Mouse (Mus musculus) midbrain, embryonic 14.5 days (tissue): ENCODE measurements around the gene Hira. TPM values are rescaled to one million over a fixed set of nuclear protein-coding genes. Genes with fewer than 3 reads are reported as not detected.
A peak's percentile ranks its signal among the peaks of the same experiment; 100 is the strongest.
"Not testable (repeated sequence)": the region's sequence is repeated elsewhere in the genome, so short reads cannot be mapped to it uniquely, and the experiment has no call there.

Experiments used
- ATAC-seq: fragments of 200-750 bp; cut with Nextera tagmentation; 2 replicates; pipeline ENCODE4 v1.8.0; 2017; ENCODE audit warnings: moderate number of reproducible peaks, moderate library complexity; ENCODE audit not compliant: low FRiP score, low TSS enrichment
- DNase-seq: peaks from one replicate; pipeline ENCODE4 v3.0.0-alpha.2; 2015
- H3K27ac ChIP-seq: fragments of 300-500 bp; sonication (generic); replicated peaks from 2 replicates; pipeline ENCODE4 v1.5.1; 2014; ENCODE audit warnings: mild to moderate bottlenecking, low read depth, low read length, moderate library complexity
- H3K27me3 ChIP-seq: fragments of 300-500 bp; sonication (generic); 2 replicates; pipeline ENCODE4 v1.6.1; 2014; ENCODE audit warnings: low read length, control low read depth, mixed read lengths; ENCODE audit not compliant: control insufficient read depth, insufficient read depth
- H3K36me3 ChIP-seq: fragments of 300-500 bp; sonication (generic); 2 replicates; pipeline ENCODE4 v1.6.1; 2014; ENCODE audit warnings: low read length, control low read depth; ENCODE audit not compliant: control insufficient read depth, insufficient read depth
- H3K4me1 ChIP-seq: fragments of 300-500 bp; sonication (generic); 2 replicates; pipeline ENCODE4 v1.6.1; 2014; ENCODE audit warnings: mild to moderate bottlenecking, antibody characterized with exemption, low read length, control low read depth; ENCODE audit not compliant: control insufficient read depth, insufficient read depth
- H3K4me2 ChIP-seq: fragments of 300-500 bp; sonication (generic); 2 replicates; pipeline ENCODE4 v1.6.1; 2014; ENCODE audit warnings: mild to moderate bottlenecking, low read length, moderate library complexity
- H3K4me3 ChIP-seq: fragments of 300-500 bp; sonication (generic); replicated peaks from 2 replicates; pipeline ENCODE4 v1.5.1; 2014; ENCODE audit warnings: low read depth, low read length
- H3K9ac ChIP-seq: fragments of 300-500 bp; sonication (generic); replicated peaks from 2 replicates; pipeline ENCODE4 v1.6.1; 2014; ENCODE audit warnings: mild to moderate bottlenecking, low read length, moderate library complexity
- H3K9me3 ChIP-seq: fragments of 300-500 bp; sonication (generic); 2 replicates; pipeline ENCODE4 v1.6.1; 2016; ENCODE audit warnings: low read length, control low read depth, mixed read lengths; ENCODE audit not compliant: control insufficient read depth
- WGBS: fragments of 180-500 bp; shearing (Covaris S2); extraction: QIAGEN DNeasy Blood & Tissue Kit; methylation state at CpG from one replicate; pipeline ENCODE4 v1.1.7; 2014; 5-methylcytosine and 5-hydroxymethylcytosine counted together
- polyA plus RNA-seq: library from polyadenylated mRNA; unstranded; fragments of >200 nt; fragmentation: Nextera tagmentation; extraction: Ambion mirVana; gene quantifications from 2 replicates; pipeline ENCODE4 v1.2.1, GENCODE M21; 2014

Gene Hira
- polyA plus RNA-seq, 1 experiment from 2014 or later: 23.4 TPM

DNA sequence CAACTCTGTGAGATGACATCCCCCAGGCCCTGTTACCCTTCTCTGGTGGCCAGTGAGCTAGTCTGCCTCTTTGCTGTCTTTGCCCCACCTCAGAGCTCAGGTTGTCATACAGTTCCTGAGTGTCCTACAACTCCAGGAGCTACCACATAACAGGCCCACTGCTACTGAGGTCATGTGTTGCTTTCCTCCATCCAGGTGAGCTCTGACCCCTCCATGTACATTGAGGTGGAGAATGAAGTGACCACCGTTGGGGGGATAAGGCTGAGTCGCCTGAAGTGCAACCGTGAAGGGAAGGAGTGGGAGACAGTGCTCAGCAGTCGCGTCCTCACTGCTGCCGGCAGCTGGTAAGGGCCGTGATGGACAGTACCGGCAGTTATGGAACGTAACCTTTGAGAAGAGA, 72.1 kb downstream of the Hira start:
- H3K4me3 ChIP-seq: no peak overlapping the region
- H3K9ac ChIP-seq: no peak overlapping the region
- H3K27me3 ChIP-seq: no peaks in the 10 kb centered on the region
- no peaks in the 10 kb centered on the region for H3K4me1 ChIP-seq
- ATAC-seq (no peak), DNase-seq (no peak)
- H3K9me3 ChIP-seq: no peaks in the 10 kb centered on the region
- H3K36me3 ChIP-seq: peaks cover 93% of the 10 kb centered on the region
- no peak overlapping the region for H3K4me2 ChIP-seq
- 96% methylated on average over 9 of the region's 9 CpGs for WGBS
- no peak overlapping the region for H3K27ac ChIP-seq

DNA sequence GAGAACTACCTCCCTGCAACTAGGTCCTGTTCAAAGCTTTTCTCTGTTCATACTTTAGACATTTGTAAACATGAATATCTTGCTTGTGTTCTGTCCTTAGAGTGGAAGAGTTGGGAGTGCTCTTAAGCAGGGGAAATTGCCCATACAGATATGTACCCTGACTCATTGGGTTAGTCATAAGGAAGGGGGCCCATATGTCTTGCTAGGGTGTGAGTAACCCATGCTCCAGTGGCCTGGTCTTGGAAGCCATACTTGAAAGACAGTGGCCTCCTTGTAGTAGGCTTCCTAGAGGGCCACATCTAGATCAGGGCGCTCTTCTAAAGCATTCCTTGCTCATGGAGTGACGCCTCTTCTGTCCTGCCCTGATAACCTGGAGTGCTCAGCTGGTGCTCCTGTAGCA, 73.5 kb downstream of the Hira start:
- H3K36me3 ChIP-seq: peaks cover 97% of the 10 kb centered on the region
- ATAC-seq (no peak), DNase-seq (no peak)
- no peaks in the 10 kb centered on the region for H3K9me3 ChIP-seq
- H3K27me3 ChIP-seq: no peaks in the 10 kb centered on the region
- H3K4me2 ChIP-seq: no peak overlapping the region
- no peak overlapping the region for H3K27ac ChIP-seq
- 90% methylated on average over 2 of the region's 2 CpGs for WGBS
- H3K4me3 ChIP-seq: no peak overlapping the region
- no peaks in the 10 kb centered on the region for H3K4me1 ChIP-seq
- H3K9ac ChIP-seq: no peak overlapping the region

DNA sequence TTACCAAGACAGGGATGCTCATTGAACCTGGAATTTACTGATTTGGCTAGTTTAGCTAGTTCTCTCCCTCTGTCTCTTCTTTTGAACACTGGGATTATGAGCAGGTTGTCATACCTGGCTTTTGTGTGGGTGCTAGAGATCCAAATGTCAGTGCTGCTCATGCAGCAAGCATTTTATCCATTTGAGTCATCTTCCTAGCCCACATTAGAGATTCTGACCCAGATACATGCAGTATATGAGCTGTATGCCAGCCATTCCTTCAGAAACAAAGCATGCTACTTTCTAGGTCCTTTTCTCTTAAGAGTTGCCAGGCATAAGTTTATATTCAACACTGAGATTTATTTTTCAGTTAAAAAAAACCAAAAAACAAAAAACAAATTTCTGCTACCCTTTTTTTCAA, 76.0 kb downstream of the Hira start:
- Histone ChIP-seq H3K4me2 (no peak overlapping the region), H3K27ac (no peak overlapping the region), H3K27me3 (no peaks in the 10 kb centered on the region), H3K4me1 (no peaks in the 10 kb centered on the region), H3K9ac (no peak overlapping the region), H3K9me3 (no peaks in the 10 kb centered on the region), H3K4me3 (no peak overlapping the region), H3K36me3 (peaks cover 97% of the 10 kb centered on the region)
- ATAC-seq (no peak), DNase-seq (no peak)

DNA sequence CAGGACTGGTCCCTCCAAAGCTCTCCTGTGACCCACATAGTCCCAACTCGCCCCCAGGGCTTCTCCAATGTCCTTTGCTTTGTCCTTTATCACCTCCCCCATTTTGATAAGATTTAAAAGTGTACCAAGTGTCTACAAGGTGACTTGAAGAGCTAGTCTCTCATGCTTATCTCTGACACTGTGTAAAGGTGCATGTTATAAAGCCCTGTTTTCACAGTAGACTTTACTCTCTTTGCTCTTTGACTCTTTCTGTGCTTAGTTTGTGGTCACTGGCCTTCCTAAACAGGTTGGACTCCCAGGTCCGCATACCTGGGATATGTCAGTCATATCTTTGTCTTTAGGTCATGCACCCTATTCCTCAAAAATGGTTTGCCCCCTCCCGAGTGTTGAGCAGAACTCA, 78.2 kb downstream of the Hira start:
- Histone ChIP-seq H3K4me3 (no peak overlapping the region), H3K27me3 (no peaks in the 10 kb centered on the region), H3K27ac (no peak overlapping the region), H3K4me2 (no peak overlapping the region), H3K9me3 (peaks cover 4% of the 10 kb centered on the region), H3K4me1 (no peaks in the 10 kb centered on the region), H3K9ac (no peak overlapping the region), H3K36me3 (peaks cover 79% of the 10 kb centered on the region)
- WGBS: 96% methylated on average over 3 of the region's 3 CpGs
- DNase-seq (no peak), ATAC-seq (no peak)

DNA sequence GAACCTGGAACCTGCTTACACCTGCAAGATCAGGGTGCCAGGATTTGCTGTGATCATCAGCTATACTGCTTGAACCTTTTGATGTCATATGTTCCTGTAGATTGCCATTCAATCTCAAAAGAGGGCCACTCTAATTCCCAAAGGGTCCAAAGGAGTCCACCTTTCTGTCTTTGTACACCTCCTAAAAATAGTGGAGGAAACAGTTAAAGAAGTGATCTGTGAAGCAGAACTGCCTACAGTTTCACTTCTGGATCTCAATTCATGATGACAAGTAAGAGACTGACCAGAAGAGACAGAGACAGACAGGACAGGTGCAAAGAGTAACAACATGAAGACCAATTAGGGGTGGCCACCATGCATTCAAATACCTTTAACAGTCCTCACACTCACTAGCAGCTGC, 86.6 kb downstream of the Hira start:
- ATAC-seq (no peak), DNase-seq (no peak)
- H3K27ac ChIP-seq: no peak overlapping the region
- no peak overlapping the region for H3K4me3 ChIP-seq
- peaks cover 20% of the 10 kb centered on the region for H3K9me3 ChIP-seq
- H3K4me2 ChIP-seq: no peak overlapping the region
- H3K36me3 ChIP-seq: peaks cover 69% of the 10 kb centered on the region
- H3K4me1 ChIP-seq: no peaks in the 10 kb centered on the region
- no peak overlapping the region for H3K9ac ChIP-seq
- H3K27me3 ChIP-seq: no peaks in the 10 kb centered on the region

DNA sequence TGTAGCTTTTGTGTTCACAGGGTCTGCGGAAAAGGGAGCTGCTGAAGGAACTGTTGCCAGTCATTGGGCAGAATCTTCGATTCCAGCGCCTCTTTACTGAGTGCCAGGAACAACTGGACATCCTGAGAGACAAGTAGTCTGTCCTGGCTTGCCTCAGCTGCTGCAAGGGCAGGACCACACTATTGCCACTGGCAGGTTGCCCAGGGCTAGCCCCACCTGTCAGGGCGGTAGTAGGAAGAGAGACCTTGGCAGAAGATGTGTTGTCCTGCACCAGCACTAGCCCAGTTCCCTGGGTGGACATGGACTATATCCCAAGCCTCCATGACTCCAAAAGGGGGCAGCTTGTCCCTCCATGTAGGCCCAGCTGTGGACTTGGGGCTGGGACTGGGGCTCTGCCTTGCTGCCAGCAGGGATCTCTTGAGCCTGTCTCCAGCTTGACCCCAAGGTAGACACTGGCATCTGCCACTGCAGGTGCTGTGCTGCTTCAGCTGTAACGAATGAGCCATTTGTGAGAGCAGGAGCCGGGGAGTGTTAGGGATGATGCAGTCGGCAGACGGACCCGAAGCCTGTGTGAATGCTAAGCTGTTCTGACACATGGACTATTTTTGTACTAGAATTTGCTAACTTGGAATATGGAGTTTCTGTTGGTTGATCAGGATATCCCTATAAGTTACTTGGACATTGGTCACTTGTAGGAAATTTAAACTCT, 92.7 kb downstream of the Hira start:
- Histone ChIP-seq H3K36me3 (peaks cover 61% of the 10 kb centered on the region), H3K4me1 (no peaks in the 10 kb centered on the region), H3K4me3 (no peak overlapping the region), H3K9ac (no peak overlapping the region), H3K27me3 (no peaks in the 10 kb centered on the region), H3K4me2 (no peak overlapping the region), H3K27ac (no peak overlapping the region), H3K9me3 (peaks cover 4% of the 10 kb centered on the region; the same call in 1 of the 2 replicates)
- DNase-seq (no peak), ATAC-seq (no peak)
- WGBS: 96% methylated on average over 9 of the region's 9 CpGs

DNA sequence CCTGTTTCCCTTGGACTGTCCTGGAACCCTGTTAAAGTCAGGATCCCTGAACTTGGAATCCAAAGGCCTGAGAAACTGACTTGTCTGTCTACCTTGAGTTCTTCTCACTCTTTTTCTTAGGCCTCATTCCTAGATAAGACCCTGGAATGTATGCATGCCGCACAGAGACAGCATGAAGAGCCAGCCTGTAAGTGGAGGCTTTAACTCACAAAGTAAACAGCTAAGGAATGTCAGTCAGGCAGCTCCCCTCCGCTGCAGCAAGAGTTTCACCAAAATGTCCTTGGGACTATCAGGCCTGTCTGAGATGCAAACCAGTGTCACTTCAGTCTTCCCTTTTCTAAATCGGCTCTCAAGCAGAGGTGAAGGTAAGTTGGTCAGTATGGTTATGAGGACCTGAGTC, 94.0 kb downstream of the Hira start:
- Histone ChIP-seq H3K27ac (no peak overlapping the region), H3K9me3 (no peaks in the 10 kb centered on the region), H3K9ac (no peak overlapping the region), H3K4me2 (no peak overlapping the region), H3K4me1 (no peaks in the 10 kb centered on the region), H3K36me3 (peaks cover 49% of the 10 kb centered on the region), H3K27me3 (no peaks in the 10 kb centered on the region), H3K4me3 (no peak overlapping the region)
- 94% methylated on average over 3 of the region's 3 CpGs for WGBS
- DNase-seq (no peak), ATAC-seq (no peak)

DNA sequence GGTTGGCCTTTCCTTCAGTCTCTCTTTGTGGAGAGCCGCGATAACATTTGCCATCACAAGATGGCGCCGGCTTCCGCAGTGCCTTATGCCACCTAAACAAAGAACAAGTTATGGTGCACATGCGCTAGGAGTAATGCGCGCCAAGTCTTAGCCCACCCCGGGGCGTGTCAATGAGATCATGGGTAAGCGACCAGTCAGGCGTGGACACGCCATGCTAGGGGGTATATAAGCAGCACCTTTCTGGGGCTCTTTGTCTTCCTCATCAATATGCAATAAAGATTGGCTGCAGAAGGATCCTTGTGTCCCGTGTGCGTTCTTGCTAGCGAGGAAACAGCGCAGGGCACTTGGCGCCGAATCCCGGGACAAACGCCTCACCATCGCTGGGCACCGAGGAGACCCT, 98.8 kb downstream of the Hira start:
- H3K4me1 ChIP-seq, DNase-seq, H3K4me2 ChIP-seq, H3K27me3 ChIP-seq, H3K9ac ChIP-seq, H3K27ac ChIP-seq, H3K4me3 ChIP-seq, H3K9me3 ChIP-seq, ATAC-seq: not testable (repeated sequence)
- 83% methylated on average over 23 of the region's 23 CpGs for WGBS
- peaks cover 16% of the 10 kb centered on the region for H3K36me3 ChIP-seq

DNA sequence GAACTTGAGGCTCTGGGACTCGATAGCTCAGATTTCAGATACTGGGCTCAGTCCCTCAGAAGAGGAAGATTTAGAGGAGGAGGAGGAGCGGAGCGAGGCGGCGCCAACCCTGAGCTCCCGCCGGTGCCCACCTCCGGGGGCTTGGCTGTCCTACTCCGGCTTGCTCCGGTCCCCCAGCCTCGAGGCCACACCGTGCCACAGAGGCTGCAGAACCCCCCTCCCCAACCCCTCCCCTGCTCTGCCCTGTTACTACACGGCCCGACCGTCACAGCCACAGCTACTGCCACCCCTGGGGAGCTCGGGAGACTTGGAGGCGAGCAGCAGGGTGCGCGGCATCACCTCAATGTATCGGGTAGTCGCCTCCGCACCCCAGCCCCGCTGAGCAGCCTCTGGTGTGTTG, 99.5 kb downstream of the Hira start:
- ATAC-seq: peak; percentile 37; the same call in 1 of the 2 replicates
- WGBS: 74% methylated on average over 23 of the region's 23 CpGs
- DNase-seq: no peak
- H3K4me3 ChIP-seq: no peak overlapping the region
- H3K27me3 ChIP-seq: no peaks in the 10 kb centered on the region
- H3K9ac ChIP-seq: no peak overlapping the region
- no peak overlapping the region for H3K27ac ChIP-seq
- peaks cover 9% of the 10 kb centered on the region for H3K36me3 ChIP-seq
- H3K9me3 ChIP-seq: no peaks in the 10 kb centered on the region; the same call in 1 of the 2 replicates
- H3K4me1 ChIP-seq: no peaks in the 10 kb centered on the region
- no peak overlapping the region for H3K4me2 ChIP-seq
